Mouse (Mus musculus) kidney, embryonic 14.5 days (tissue): Measurements from ENCODE around the gene Nav2. TPM values are rescaled to one million over a fixed set of nuclear protein-coding genes. Genes with fewer than 3 reads are reported as not detected.
A peak's percentile ranks its signal among the peaks of the same experiment; 100 is the strongest.

Source experiments
- ATAC-seq: fragments of 200-750 bp; cut with Nextera tagmentation; 2 replicates; pipeline ENCODE4 v1.8.0; 2017; ENCODE audit warnings: moderate number of reproducible peaks, mild to moderate bottlenecking, moderate TSS enrichment, moderate library complexity; ENCODE audit not compliant: low FRiP score, low TSS enrichment
- H3K27ac ChIP-seq: fragments of 300-500 bp; sonication (generic); 2 replicates; pipeline ENCODE4 v1.5.1; 2014; ENCODE audit warnings: low read depth, mild to moderate bottlenecking, low read length, moderate library complexity, mixed read lengths
- H3K27me3 ChIP-seq: fragments of 300-500 bp; sonication (generic); 2 replicates; pipeline ENCODE4 v1.6.1; 2014; ENCODE audit warnings: mild to moderate bottlenecking, low read length; ENCODE audit not compliant: control insufficient read depth, insufficient read depth
- H3K36me3 ChIP-seq: fragments of 300-500 bp; sonication (generic); 2 replicates; pipeline ENCODE4 v1.6.1; 2014; ENCODE audit warnings: low read length, mixed read lengths; ENCODE audit not compliant: control insufficient read depth, insufficient read depth
- H3K4me1 ChIP-seq: fragments of 300-500 bp; sonication (generic); 2 replicates; pipeline ENCODE4 v1.6.1; 2014; ENCODE audit warnings: low read length, mixed read lengths; ENCODE audit not compliant: control insufficient read depth, insufficient read depth
- H3K4me2 ChIP-seq: fragments of 300-500 bp; sonication (generic); replicated peaks from 2 replicates; pipeline ENCODE4 v1.6.1; 2014; ENCODE audit warnings: low read depth, mild to moderate bottlenecking, low read length
- H3K4me3 ChIP-seq: fragments of 300-500 bp; sonication (generic); 2 replicates; pipeline ENCODE4 v1.5.1; 2014; ENCODE audit warnings: mild to moderate bottlenecking, low read length
- H3K9ac ChIP-seq: fragments of 300-500 bp; sonication (generic); 2 replicates; pipeline ENCODE4 v1.6.1; 2014; ENCODE audit warnings: low read depth, mild to moderate bottlenecking, low read length, moderate library complexity
- H3K9me3 ChIP-seq: fragments of 300-500 bp; sonication (generic); 2 replicates; pipeline ENCODE4 v1.6.1; 2016; ENCODE audit warnings: low read length; ENCODE audit not compliant: control insufficient read depth
- WGBS: fragments of 180-500 bp; shearing (Covaris S2); extraction: QIAGEN DNeasy Blood & Tissue Kit; methylation state at CpG from one replicate; pipeline ENCODE4 v1.1.7; 2014; 5-methylcytosine and 5-hydroxymethylcytosine counted together
- polyA plus RNA-seq: library from polyadenylated mRNA; unstranded; fragments of >200 nt; fragmentation: Nextera tagmentation; extraction: Ambion mirVana; gene quantifications from 2 replicates; pipeline ENCODE4 v1.2.1, GENCODE M21; 2014

The Nav2 gene
- polyA plus RNA-seq, 1 experiment from 2014 or later, result 49.2 TPM

GRCm38 (mm10) chr7:49526101-49526499 is 617.6 kb downstream of the Nav2 start:
- Histone ChIP-seq H3K27me3 (no peaks in the 10 kb centered on the region), H3K4me3 (peak overlapping the region; percentile 47; the same call in 1 of the 2 replicates), H3K4me2 (peak overlapping the region; percentile 58), H3K27ac (peak overlapping the region; percentile 84; the same call in 1 of the 2 replicates), H3K9ac (peak overlapping the region; percentile 48; the same call in 1 of the 2 replicates), H3K9me3 (no peaks in the 10 kb centered on the region), H3K4me1 (peaks cover 58% of the 10 kb centered on the region), H3K36me3 (no peaks in the 10 kb centered on the region)
- WGBS, result 55% methylated on average over 4 of the region's 4 CpGs
- ATAC-seq, result no peak

GRCm38 (mm10) chr7:49527495-49527894 is 619.0 kb downstream of the Nav2 start:
- no peaks in the 10 kb centered on the region for H3K9me3 ChIP-seq
- H3K27me3 ChIP-seq, result no peaks in the 10 kb centered on the region
- H3K27ac ChIP-seq, result peak overlapping the region; percentile 85
- no peak overlapping the region for H3K9ac ChIP-seq
- WGBS, result 17% methylated on average over 4 of the region's 4 CpGs
- H3K4me1 ChIP-seq, result peaks cover 47% of the 10 kb centered on the region
- H3K4me2 ChIP-seq, result peak overlapping the region; percentile 22
- 0 out of 2 replicates have a peak, but pooled peaks have one; percentile 11 for ATAC-seq
- H3K4me3 ChIP-seq, result 0 out of 2 replicates have a peak overlapping the region, but pooled peaks have one; percentile 12
- no peaks in the 10 kb centered on the region for H3K36me3 ChIP-seq

GRCm38 (mm10) chr7:49527925-49528324 is 619.4 kb downstream of the Nav2 start:
- Histone ChIP-seq H3K4me3 (peak overlapping the region; percentile 19; the same call in 1 of the 2 replicates), H3K36me3 (no peaks in the 10 kb centered on the region), H3K4me1 (peaks cover 47% of the 10 kb centered on the region), H3K9ac (peak overlapping the region; percentile 34; the same call in 1 of the 2 replicates), H3K27ac (peak overlapping the region; percentile 85), H3K27me3 (no peaks in the 10 kb centered on the region), H3K4me2 (peak overlapping the region; percentile 30), H3K9me3 (no peaks in the 10 kb centered on the region)
- 13% methylated on average over 4 of the region's 4 CpGs for WGBS
- no peak; the same call in 1 of the 2 replicates for ATAC-seq

GRCm38 (mm10) chr7:49529498-49529897 is 621.0 kb downstream of the Nav2 start:
- peaks cover 47% of the 10 kb centered on the region for H3K4me1 ChIP-seq
- H3K27ac ChIP-seq, result no peak overlapping the region
- H3K27me3 ChIP-seq, result no peaks in the 10 kb centered on the region
- no peaks in the 10 kb centered on the region for H3K9me3 ChIP-seq
- ATAC-seq, result no peak
- no peak overlapping the region for H3K4me3 ChIP-seq
- WGBS, result 70% methylated on average over 2 of the region's 2 CpGs
- H3K36me3 ChIP-seq, result no peaks in the 10 kb centered on the region
- no peak overlapping the region for H3K4me2 ChIP-seq
- no peak overlapping the region for H3K9ac ChIP-seq

GRCm38 (mm10) chr7:49533571-49533970 is 625.1 kb downstream of the Nav2 start:
- WGBS, result 58% methylated on average over 8 of the region's 8 CpGs
- no peak overlapping the region; the same call in 1 of the 2 replicates for H3K27ac ChIP-seq
- no peaks in the 10 kb centered on the region for H3K27me3 ChIP-seq
- no peak overlapping the region for H3K4me2 ChIP-seq
- no peak for ATAC-seq
- peaks cover 21% of the 10 kb centered on the region for H3K4me1 ChIP-seq
- no peak overlapping the region for H3K9ac ChIP-seq
- H3K4me3 ChIP-seq, result no peak overlapping the region
- H3K36me3 ChIP-seq, result peaks cover 18% of the 10 kb centered on the region
- no peaks in the 10 kb centered on the region for H3K9me3 ChIP-seq

GRCm38 (mm10) chr7:49534208-49534607 is 625.7 kb downstream of the Nav2 start:
- Histone ChIP-seq H3K9me3 (no peaks in the 10 kb centered on the region), H3K27ac (no peak overlapping the region; the same call in 1 of the 2 replicates), H3K36me3 (peaks cover 20% of the 10 kb centered on the region), H3K4me3 (no peak overlapping the region), H3K4me1 (peaks cover 21% of the 10 kb centered on the region), H3K27me3 (no peaks in the 10 kb centered on the region), H3K4me2 (no peak overlapping the region), H3K9ac (no peak overlapping the region)
- WGBS, result 70% methylated on average over 6 of the region's 6 CpGs
- ATAC-seq, result no peak

GRCm38 (mm10) chr7:49538360-49538759 is 629.8 kb downstream of the Nav2 start:
- H3K27ac ChIP-seq, result no peak overlapping the region
- no peak overlapping the region for H3K4me3 ChIP-seq
- peaks cover 23% of the 10 kb centered on the region for H3K4me1 ChIP-seq
- no peaks in the 10 kb centered on the region for H3K9me3 ChIP-seq
- WGBS, result 48% methylated on average over 5 of the region's 5 CpGs
- H3K9ac ChIP-seq, result no peak overlapping the region
- no peak overlapping the region for H3K4me2 ChIP-seq
- ATAC-seq, result no peak
- H3K36me3 ChIP-seq, result peaks cover 25% of the 10 kb centered on the region
- H3K27me3 ChIP-seq, result no peaks in the 10 kb centered on the region

GRCm38 (mm10) chr7:49540181-49540580 is 631.7 kb downstream of the Nav2 start:
- H3K4me2 ChIP-seq, result no peak overlapping the region
- WGBS, result 45% methylated on average over 9 of the region's 9 CpGs
- peak; percentile 58 for ATAC-seq

GRCm38 (mm10) chr7:49542135-49542534 is 633.6 kb downstream of the Nav2 start:
- Histone ChIP-seq H3K36me3 (peaks cover 22% of the 10 kb centered on the region), H3K4me1 (peaks cover 27% of the 10 kb centered on the region), H3K27me3 (no peaks in the 10 kb centered on the region), H3K4me2 (no peak overlapping the region), H3K9me3 (no peaks in the 10 kb centered on the region), H3K9ac (no peak overlapping the region), H3K4me3 (no peak overlapping the region), H3K27ac (no peak overlapping the region)
- 78% methylated on average over 2 of the region's 3 CpGs for WGBS
- ATAC-seq, result no peak

More at GRCm38 (mm10) chr7:49540181-49540580, 631.7 kb downstream of the Nav2 start:
- no peaks in the 10 kb centered on the region for H3K27me3 ChIP-seq
- peak overlapping the region; percentile 48 for H3K27ac ChIP-seq
- no peak overlapping the region for H3K9ac ChIP-seq
- peaks cover 25% of the 10 kb centered on the region for H3K36me3 ChIP-seq
- peaks cover 24% of the 10 kb centered on the region for H3K4me1 ChIP-seq
- no peaks in the 10 kb centered on the region for H3K9me3 ChIP-seq
- no peak overlapping the region for H3K4me3 ChIP-seq
